Mouse (Mus musculus) right cerebral cortex, postnatal 14 days (tissue): ENCODE measurements around the gene Aff3.

ENCODE experiments used
- DNase-seq: peaks from one replicate; pipeline ENCODE4 v3.0.0; 2022

The Aff3 gene

DNA sequence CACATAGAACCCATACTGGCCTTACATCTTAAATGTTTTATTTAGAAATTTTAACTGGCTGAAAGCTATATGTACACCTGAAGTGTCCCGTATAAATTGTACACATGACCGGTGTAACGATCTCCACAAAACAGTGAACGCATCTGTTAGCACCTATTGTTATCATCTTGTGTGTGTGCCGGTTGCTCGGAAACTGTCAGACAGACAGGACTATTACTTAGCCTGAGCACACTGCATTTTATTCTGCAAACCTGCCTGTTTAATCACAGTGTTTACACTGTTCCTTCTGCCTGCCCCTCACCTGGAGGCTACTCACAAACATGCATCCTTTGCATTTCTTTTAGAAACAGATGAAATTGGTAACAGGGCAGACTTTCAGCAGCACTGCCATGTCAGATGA, 241.8 kb downstream of the Aff3 start:
- no peak for DNase-seq

DNA sequence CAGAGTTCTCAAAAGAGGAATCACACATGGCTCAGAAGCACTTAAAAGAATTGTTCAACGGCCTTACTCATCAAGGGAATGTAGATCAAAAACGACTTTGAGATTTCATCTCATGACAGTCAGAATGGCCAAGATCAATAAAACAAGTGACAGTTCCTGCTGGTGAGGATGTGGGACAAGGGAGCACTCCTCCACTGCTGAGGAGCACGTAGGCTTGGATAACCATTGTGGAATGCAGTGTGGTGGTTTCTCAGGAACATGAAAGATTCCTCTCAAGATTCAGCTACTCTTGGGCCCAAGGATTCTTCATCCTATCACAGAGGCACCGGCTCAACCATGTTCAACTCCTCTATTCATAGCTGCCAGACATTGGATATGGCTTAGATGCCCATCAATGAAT, 245.4 kb downstream of the Aff3 start:
- DNase-seq = no peak

DNA sequence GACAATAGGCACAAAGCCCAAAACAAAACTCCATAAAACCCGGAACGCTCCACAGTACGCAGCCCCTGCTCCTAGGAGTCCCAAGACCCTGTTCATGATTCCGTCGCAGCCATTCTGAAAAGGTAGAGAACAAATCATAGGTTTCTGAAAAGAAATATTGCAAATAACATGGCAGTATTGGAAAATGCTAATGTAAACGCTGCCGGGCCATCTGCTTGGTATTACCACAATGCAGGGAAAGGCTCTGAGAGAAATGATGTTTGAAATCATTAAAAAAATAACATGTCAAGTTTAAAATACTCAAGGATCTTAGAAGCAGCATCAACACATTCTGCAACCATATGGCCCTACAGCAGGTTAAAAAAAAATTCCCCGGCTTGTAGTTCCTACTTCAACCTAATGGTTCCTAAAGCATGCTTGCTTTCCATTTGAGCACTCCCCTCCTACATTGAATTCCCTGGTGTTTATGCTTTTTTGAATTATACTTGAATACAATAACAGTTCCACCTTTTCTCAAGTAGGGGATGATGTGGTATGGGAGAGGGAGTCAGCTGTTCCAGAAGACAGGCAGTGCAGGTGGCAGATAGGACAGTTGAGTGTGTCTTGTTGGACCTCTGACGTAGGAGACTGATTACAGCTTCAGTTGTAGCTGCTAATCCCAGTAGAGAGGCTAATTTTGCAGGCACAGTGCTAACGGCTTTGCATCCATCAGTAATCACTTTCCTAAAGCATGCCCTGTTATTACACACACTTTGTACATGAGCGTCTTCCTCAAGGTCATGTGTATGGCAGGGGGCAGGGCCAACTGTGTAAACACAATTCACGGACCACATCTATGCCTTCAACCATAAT, 246.3 kb downstream of the Aff3 start:
- DNase-seq = no peak

DNA sequence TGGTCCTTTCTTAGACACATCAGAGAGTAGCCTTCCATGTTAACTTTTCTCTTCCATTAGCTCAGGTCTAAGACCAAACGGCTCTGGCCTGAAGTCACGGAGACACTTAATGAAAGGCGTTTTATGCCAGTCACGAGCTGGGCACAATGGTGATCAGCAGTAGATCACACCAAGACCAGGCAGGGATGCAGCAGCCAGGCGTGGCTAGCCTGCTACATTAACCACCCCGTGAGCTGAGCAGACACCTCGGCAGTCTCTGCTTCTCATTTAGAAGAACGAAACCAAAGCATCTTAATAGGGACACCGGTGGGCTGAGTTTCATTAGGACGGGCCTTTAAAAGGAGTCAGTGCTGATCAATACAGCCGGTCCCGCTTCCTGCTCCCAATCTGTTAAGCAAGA, 247.6 kb downstream of the Aff3 start:
- DNase-seq = no peak

DNA sequence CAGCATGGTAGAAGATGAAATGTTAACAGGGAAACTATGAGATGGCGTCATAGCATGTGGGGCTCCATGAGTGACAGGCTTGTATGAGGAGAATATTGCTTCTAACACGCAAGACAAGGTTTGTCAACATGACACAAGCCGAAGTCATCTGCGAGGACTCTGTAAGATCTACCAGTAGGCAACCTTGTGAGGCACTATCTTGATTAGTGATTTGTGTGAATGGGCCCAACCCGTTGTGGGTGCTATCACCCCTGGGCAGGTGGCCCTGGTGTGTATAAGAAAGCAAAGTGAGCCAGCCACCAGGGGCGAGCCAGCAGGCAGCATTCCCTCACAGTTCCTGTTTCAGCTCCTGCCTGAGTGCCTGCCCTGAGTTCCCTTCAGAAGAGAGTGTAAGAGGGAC, 249.2 kb downstream of the Aff3 start:
- DNase-seq = no peak

DNA sequence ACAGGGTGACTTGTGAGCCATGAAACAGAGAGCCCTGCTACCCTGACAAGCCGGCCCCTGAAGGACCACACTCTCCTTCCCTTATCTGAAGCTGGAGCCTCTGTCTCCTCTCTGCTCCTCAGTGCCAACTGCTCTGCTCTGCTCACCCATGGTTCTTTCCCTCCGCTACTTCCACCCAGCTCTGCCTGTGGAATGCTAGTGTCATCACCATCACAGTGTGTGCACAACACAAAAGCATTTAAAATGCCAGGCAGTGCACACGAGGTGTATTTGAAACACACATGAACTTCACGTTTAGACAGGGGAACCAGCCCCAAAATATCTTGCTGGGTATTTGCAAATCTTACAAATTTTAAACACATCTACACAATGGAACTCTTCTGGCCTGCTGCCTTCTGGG, 253.6 kb downstream of the Aff3 start:
- DNase-seq = no peak

DNA sequence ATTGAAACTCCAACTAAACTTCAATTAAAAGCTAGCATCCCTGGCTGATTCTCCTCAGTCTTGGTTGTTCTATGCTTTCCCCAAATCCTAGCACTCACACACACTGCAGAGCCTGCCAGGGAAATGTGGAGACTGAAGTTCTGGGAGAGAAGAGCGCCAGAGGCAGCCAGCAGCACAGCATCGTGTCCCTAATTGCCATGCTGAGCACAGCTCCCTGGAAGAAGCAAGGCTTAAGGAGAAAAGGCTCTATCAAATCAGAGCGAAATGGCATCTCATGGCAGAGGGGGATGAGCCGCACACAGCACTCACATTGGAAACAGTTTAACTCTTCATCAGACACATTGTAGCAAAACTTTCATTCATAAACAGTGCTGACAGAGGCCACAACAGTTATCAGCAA, 254.3 kb downstream of the Aff3 start:
- DNase-seq = peak; percentile 37

DNA sequence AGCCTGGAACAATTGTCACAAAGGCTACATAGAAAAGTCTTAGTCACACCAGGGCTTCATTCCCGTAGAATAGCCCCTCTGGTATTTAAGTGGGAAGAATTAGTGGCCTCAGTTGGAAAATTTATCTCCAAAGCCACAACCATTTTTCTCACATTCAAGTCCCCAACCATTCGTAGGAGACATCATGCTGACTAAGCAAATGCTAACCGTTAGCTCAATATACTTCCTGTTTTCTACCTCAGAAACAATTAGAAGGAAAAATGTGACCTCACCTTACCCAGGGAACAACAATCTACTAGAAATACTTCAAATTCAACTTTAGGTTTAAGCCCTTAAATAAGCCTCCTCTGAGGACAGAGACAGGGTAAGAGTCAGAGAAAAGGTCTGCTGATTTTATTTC, 256.5 kb downstream of the Aff3 start:
- no peak for DNase-seq

DNA sequence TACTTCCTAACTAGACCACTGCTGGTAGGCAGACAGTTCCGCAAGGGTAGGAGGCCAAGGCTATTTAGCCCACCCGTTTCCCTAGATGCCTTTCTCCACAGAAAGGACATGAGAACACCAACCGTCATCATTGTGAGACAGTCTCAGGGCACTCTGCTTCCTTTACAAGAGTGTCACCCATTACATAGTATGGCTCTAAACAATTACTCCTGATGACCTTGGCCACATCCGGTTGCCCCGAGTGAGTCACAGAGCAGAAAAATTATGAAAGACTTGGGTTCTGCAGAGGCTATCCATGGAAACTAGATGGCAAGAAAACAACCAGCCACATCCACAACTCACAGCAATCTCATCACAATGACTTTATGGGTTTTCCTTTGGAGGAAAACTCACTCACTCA, 261.0 kb downstream of the Aff3 start:
- no peak for DNase-seq

DNA sequence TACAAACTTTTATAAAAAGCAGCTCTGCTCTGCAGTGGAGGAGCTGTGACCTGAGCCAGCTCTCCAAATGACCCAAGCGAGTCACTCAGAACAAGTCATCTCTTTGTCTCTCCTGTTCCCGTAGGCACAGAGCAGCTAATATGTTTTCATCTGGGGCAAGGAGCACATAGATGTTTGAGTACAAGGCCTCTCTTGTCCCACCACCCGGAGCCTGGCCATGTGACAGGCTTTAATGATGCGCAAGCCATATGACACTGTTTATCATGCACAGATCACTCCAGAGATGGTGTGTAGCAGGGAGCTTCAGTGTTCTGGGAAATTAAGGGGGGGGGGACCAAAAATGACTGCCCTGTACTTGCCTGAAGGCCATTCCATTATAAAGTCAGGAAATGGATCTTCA, 262.9 kb downstream of the Aff3 start:
- no peak for DNase-seq

DNA sequence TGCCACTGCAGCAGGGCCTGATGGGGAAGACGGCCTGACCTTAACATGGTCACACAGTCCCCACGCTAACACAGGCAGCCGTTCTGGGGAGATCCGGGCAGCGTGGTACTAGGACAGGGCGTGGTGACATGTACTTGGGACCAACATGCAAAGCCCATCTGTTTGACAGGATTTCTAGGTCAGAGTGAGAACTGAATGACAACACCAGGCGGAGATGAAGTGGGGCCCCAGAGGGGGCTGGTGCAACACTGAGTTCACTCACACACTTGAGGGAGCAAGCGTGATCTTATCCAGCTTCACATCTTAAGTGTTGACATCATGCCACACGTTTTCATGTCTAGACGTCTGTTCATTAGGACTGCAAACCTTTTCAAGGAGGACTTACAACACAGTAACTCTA, 265.5 kb downstream of the Aff3 start:
- DNase-seq = no peak

DNA sequence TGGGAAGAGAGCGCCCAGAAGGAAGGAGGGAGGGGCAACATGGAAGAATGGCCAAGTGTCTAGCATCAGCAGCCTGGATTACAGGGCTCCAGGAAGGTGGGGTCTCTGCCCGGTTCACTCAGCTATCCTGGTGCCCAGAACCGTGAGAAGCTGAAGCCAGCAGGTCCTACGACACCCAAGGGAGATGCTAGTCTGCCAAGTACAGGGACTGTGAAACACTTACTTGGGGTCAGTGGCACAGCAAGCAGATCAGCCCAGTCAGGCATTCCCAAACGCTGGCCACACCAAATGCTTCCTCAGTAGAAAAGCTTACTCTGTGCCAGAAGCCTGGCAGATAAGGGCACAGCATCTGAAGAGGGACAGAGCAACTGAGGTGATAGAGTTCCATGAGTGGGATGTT, 266.2 kb downstream of the Aff3 start:
- no peak for DNase-seq

DNA sequence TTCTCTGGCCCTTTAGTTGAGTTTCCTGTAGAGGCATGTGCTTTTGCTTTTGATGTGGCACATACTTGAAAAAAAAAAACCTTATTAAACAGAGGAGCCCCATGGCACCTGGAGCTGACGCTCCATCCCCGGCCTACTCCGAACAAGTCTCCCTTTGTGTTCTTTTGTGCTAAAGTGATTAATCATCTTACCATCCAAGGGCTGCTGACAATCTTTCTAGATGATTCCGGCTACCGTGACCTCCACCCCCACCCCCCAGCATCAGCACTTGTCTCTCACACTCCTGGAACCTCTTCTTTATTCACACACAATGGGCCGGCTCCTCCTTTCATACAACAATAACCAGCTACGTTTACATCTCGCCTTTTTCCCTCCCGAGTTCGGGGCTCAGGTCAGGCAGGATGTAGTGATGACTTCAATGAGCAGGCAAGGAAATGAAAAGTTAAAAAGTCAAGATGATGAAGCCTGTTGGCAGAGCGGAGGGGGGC, 269.5 kb downstream of the Aff3 start:
- no peak for DNase-seq

DNA sequence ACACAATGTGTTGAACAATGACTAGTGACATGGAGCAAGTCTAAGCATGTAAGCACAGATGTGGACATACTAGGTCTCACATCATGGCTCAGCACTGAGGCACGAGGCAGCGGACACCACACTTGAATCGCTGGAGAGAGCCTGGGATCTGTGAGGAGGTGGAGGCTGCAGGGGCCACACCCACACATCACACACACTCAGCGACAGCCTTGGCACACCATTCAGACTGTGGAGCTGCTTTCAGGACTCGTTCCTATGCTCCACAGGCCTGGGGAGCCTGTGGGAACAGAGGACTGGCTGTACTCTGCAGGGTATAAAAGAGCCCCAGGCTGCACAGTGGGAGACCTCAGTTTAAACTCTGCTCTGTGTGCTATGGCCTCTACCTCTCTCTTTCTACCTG, 270.3 kb downstream of the Aff3 start:
- DNase-seq = no peak

DNA sequence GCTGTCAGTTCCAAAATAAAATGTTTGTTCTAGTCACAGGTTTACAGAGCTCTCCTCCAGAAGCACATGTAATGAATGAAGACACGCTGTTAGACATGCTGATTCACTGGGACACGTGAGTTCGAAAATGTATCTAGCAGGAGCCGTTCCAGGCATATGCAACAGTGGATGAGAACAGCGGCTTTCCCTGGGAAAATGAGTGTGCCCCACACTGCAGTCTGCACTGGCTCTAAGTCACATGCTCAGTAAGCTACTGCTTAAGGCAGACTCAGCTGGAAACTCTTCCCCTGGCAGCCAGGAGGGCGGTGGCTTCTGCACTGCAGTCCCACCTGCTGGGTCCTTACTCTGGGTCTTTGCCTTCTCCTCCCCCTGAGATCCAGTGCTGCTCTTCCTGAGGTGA, 271.2 kb downstream of the Aff3 start:
- DNase-seq = peak; percentile 31

DNA sequence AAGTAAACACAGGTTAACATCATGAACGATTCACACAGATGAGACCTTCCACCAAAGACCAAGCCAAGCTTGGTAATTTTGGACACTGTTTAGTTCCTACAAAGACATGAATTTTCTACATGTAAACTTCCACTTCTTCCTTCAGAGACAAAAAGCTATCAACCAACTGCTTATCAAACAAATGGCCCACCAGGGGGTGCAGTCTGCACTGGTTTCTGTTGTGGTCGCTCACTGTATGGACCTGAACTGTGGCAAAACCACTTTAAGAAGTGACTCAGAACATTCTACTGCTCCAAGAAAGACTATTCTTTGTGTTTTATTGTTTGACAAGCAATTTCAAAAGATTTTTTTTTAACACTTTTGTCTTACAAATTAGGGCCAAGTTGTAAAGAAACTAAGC, 271.8 kb downstream of the Aff3 start:
- peak; percentile 76 for DNase-seq

DNA sequence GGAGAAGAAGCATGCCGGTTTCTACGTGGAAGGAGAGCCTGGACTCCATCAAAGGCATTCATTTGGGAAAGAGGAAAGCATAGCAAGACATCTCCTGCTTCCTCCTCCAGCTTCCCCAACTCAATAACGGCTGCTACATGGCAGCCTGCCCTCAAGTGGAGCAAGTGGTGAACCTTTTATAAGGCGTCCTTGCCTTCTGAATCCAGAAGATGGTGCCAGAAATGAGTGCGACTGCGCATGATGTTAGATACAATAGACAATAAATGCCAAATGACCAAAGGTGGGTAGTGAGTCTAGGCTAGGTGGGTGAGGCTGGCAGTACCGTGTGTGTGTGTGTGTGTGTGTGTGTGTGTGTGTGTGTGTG, 273.9 kb downstream of the Aff3 start:
- no peak for DNase-seq

DNA sequence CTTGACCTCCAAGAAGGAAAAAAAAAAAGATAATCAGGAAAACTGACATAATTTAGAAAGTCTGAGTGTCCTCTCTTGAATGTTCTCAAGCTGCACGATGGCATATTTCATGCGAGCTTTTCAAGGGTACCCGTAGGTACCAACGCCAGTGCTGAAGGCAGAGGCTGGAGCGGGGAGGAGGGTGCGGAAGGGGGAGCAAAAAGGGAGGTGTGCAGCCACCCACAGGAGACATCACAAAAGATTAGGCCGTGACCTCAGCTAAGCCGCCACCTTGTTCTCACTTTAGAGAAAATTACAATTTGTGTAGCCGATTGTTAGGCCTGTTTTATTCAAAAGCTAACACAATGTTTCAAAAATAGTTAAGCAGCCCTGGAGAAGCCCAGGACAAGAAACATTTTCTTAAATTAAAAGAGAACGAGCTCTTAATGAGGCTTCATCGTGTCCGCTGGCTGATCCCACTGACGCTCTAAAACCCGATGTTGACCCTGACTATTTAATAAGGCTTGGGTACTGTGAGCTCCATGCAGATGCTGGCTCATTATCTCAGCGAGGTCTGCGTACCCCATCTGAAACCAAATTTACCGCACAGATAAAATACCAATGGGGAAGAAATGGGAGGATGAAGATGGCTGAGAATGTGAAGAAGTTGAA, 274.4 kb downstream of the Aff3 start:
- DNase-seq = no peak

DNA sequence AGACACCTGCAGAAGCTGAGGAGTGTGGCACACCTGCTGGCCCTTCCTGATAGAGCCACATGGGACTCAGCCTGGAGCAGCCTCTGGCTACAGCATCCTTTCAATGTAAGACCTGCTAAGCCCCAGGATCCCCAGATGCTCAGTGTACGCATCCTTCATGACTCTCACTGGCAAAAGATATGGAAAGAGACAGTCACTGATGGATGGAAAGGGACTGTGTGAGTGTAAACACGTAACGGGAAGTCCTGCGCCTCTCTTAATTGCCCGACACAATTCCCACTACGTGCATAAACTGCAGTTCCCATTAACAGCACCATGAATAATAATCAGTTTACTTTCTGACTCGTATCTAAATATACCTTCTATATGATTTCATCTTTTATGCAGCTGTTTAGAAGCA, 275.2 kb downstream of the Aff3 start:
- no peak for DNase-seq

DNA sequence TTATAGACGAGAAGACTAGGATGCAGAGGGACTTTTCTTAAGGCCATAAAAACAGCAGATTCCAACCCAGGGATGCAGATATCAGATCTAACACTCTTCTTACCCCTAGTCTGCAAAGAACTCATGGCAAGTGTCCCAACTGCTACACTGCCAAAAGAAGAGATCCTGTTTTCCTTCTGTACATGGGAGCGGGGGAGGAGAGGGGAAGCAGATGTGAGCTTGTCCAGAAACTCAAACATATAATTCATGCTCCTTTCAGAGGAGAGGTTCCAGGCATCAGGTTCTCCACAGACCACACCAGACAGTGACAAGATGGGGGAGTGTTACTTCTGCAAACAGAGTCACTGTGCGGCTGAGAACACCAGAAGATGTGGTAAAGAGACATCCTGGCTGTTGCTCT, 276.3 kb downstream of the Aff3 start:
- DNase-seq = no peak

DNA sequence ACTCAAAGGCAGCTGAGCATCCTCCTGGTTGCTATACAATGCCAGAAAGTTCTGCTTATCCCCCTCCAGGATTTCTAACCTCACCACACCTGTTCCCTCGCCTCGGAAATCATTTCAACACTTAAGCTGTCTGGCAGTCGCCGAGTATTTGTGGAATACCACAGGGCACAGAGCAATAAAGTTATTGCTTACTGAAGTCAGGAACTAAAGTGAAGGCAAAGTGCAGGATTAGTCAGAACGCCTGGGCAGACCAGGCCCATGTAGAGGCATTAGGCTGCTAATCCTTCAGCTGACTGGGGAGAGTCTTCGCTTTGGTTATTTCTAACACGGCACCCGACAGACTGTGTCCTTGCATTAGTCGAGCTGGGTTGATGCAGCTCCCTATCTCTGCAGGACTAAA, 277.3 kb downstream of the Aff3 start:
- no peak for DNase-seq

DNA sequence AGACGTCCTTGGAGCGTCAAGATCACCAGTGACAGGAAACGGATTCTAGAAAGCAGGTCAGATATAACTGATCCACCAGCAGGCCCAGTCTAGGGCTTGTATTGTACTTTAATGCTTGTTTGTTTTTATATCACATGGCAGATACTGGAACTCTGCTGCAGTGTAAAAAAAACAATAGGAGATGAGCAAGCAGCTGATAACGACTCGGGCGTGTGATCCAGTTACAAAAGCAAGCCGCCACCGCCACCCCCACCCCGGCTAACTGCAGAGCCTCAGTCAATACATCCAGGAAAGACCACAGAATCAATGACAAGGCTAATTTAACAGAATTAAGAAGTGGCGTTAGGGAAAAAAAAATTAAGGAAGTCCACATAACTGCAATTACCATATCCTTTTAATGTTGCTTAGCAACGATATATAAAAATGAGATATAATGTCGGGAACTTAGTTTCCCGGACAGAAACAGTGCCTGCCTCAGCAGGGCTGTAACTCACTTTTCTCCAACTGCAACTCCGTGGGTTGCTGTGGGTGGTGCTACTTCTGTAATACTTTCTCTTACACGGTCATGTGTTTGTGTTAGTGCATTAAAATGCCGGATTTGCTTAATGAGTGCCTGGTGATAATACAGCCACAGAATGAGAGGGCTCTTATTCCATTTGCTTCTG, 280.2 kb downstream of the Aff3 start:
- no peak for DNase-seq

DNA sequence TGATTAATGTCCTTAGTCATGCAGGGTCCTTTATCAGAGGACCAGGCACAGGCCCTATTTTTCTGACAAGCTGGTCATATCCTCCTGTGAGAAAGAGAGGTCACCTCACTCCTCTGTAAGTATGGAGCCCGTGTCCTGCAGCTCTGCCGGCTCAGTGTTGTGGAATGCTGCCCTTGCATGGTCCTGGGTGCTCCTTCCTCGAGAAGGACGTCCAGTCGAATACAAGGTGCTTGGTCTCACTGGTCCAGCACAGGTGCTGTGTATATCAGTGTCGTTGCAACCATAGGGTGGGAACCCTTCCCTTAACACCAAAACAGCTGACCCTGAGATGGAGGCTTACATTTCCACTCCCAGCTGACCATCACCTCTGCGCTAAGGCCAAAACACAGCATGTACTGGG, 280.7 kb downstream of the Aff3 start:
- DNase-seq = no peak

DNA sequence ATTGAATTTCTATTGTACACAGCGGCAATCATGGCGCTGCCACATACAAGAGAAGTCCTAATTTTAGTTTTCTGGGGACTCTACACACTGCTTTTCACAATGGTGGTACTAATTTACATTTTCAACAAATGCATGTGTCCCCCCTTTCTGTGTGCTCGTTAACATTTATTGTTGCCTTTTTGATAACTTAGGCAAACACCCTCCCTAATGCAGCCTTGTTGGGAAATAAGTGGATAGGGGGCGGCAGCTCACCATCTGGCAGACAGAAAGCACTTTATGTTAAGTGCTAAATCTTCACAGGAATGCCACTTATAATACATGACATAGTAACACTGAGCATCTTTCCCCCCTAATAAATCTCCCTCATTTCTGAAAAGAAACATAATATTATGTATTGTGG, 282.1 kb downstream of the Aff3 start:
- DNase-seq = no peak
